Mouse (Mus musculus): ENCODE data around the gene Wdfy3. TPM values are rescaled to one million over a fixed set of nuclear protein-coding genes. Genes with fewer than 3 reads are reported as not detected.

Gene Wdfy3
- polyA plus RNA-seq, 1 experiment = 13.7 TPM

- Histone ChIP-seq H3K4me3 (replicated peaks; ENCODE audit: control insufficient read depth, low read depth, low read length) (no peak overlapping the region), H3K4me1 (ENCODE audit: control insufficient read depth, insufficient read depth, low read length) (no peaks in the 10 kb centered on the region; the same call in 1 of the 2 replicates), H3K27ac (ENCODE audit: control insufficient read depth, insufficient read depth, low read depth, low read length, poor library complexity) (no peak overlapping the region)
- 73% methylated on average over 13 of the region's 13 CpGs for WGBS
- TF ChIP-seq POLR2A (IDR thresholded peaks at IDR 0.05; ENCODE audit: borderline replicate concordance, control insufficient read depth, low read depth, low read length) = no peak
- peak; percentile 42; the same call in 1 of the 2 replicates for TF ChIP-seq CTCF (IDR thresholded peaks at IDR 0.05; ENCODE audit: control insufficient read depth, insufficient read depth, low read length)
Measured at GRCm38 (mm10) chr5:101893820-101894515, 175.8 kb downstream of the Wdfy3 start.

GRCm38 (mm10) chr5:101891694-101892416 lies 177.9 kb downstream of the Wdfy3 start:
- Histone ChIP-seq H3K4me3 (replicated peaks; ENCODE audit: control insufficient read depth, low read depth, low read length) (no peak overlapping the region), H3K27ac (ENCODE audit: control insufficient read depth, insufficient read depth, low read depth, low read length, poor library complexity) (no peak overlapping the region), H3K4me1 (ENCODE audit: control insufficient read depth, insufficient read depth, low read length) (no peaks in the 10 kb centered on the region; the same call in 1 of the 2 replicates)
- WGBS = 88% methylated on average over 6 of the region's 6 CpGs
- TF ChIP-seq POLR2A (IDR thresholded peaks at IDR 0.05; ENCODE audit: borderline replicate concordance, control insufficient read depth, low read depth, low read length) (no peak), CTCF (IDR thresholded peaks at IDR 0.05; ENCODE audit: control insufficient read depth, insufficient read depth, low read length) (no peak)

- Histone ChIP-seq H3K4me1 (ENCODE audit: control insufficient read depth, insufficient read depth, low read length) (no peaks in the 10 kb centered on the region), H3K27ac (ENCODE audit: control insufficient read depth, insufficient read depth, low read depth, low read length, poor library complexity) (no peak overlapping the region), H3K4me3 (replicated peaks; ENCODE audit: control insufficient read depth, low read depth, low read length) (no peak overlapping the region)
- 93% methylated on average over 19 of the region's 19 CpGs for WGBS
- TF ChIP-seq CTCF (IDR thresholded peaks at IDR 0.05; ENCODE audit: control insufficient read depth, insufficient read depth, low read length) = no peak
- no peak for TF ChIP-seq POLR2A (IDR thresholded peaks at IDR 0.05; ENCODE audit: borderline replicate concordance, control insufficient read depth, low read depth, low read length)
Measured at GRCm38 (mm10) chr5:101887989-101888388, 181.7 kb downstream of the Wdfy3 start.

- TF ChIP-seq CTCF (IDR thresholded peaks at IDR 0.05; ENCODE audit: control insufficient read depth, insufficient read depth, low read length) (no peak), POLR2A (IDR thresholded peaks at IDR 0.05; ENCODE audit: borderline replicate concordance, control insufficient read depth, low read depth, low read length) (no peak)
- Histone ChIP-seq H3K27ac (ENCODE audit: control insufficient read depth, insufficient read depth, low read depth, low read length, poor library complexity) (no peak overlapping the region), H3K4me3 (replicated peaks; ENCODE audit: control insufficient read depth, low read depth, low read length) (no peak overlapping the region), H3K4me1 (ENCODE audit: control insufficient read depth, insufficient read depth, low read length) (no peaks in the 10 kb centered on the region)
- WGBS = 95% methylated on average over 12 of the region's 12 CpGs
Measured at GRCm38 (mm10) chr5:101885039-101885438, 184.7 kb downstream of the Wdfy3 start.

GRCm38 (mm10) chr5:101882191-101882590 lies 187.5 kb downstream of the Wdfy3 start:
- TF ChIP-seq POLR2A (IDR thresholded peaks at IDR 0.05; ENCODE audit: borderline replicate concordance, control insufficient read depth, low read depth, low read length) (no peak), CTCF (IDR thresholded peaks at IDR 0.05; ENCODE audit: control insufficient read depth, insufficient read depth, low read length) (no peak)
- Histone ChIP-seq H3K4me1 (ENCODE audit: control insufficient read depth, insufficient read depth, low read length) (no peaks in the 10 kb centered on the region), H3K4me3 (replicated peaks; ENCODE audit: control insufficient read depth, low read depth, low read length) (no peak overlapping the region), H3K27ac (ENCODE audit: control insufficient read depth, insufficient read depth, low read depth, low read length, poor library complexity) (no peak overlapping the region)
- WGBS = 92% methylated on average over 15 of the region's 15 CpGs

GRCm38 (mm10) chr5:101879914-101880313 lies 189.8 kb downstream of the Wdfy3 start:
- no peak for TF ChIP-seq POLR2A (IDR thresholded peaks at IDR 0.05; ENCODE audit: borderline replicate concordance, control insufficient read depth, low read depth, low read length)
- no peak for TF ChIP-seq CTCF (IDR thresholded peaks at IDR 0.05; ENCODE audit: control insufficient read depth, insufficient read depth, low read length)
- Histone ChIP-seq H3K4me3 (replicated peaks; ENCODE audit: control insufficient read depth, low read depth, low read length) (no peak overlapping the region), H3K4me1 (ENCODE audit: control insufficient read depth, insufficient read depth, low read length) (no peaks in the 10 kb centered on the region), H3K27ac (ENCODE audit: control insufficient read depth, insufficient read depth, low read depth, low read length, poor library complexity) (no peak overlapping the region)
- 87% methylated on average over 4 of the region's 4 CpGs for WGBS

- Histone ChIP-seq H3K4me3 (replicated peaks; ENCODE audit: control insufficient read depth, low read depth, low read length) (no peak overlapping the region), H3K27ac (ENCODE audit: control insufficient read depth, insufficient read depth, low read depth, low read length, poor library complexity) (no peak overlapping the region), H3K4me1 (ENCODE audit: control insufficient read depth, insufficient read depth, low read length) (no peaks in the 10 kb centered on the region)
- 86% methylated on average over 9 of the region's 9 CpGs for WGBS
- no peak for TF ChIP-seq POLR2A (IDR thresholded peaks at IDR 0.05; ENCODE audit: borderline replicate concordance, control insufficient read depth, low read depth, low read length)
- TF ChIP-seq CTCF (IDR thresholded peaks at IDR 0.05; ENCODE audit: control insufficient read depth, insufficient read depth, low read length) = no peak
Measured at GRCm38 (mm10) chr5:101878403-101878802, 191.3 kb downstream of the Wdfy3 start.

GRCm38 (mm10) chr5:101876185-101876584 lies 193.5 kb downstream of the Wdfy3 start:
- 83% methylated on average over 4 of the region's 4 CpGs for WGBS
- TF ChIP-seq CTCF (IDR thresholded peaks at IDR 0.05; ENCODE audit: control insufficient read depth, insufficient read depth, low read length) (no peak), POLR2A (IDR thresholded peaks at IDR 0.05; ENCODE audit: borderline replicate concordance, control insufficient read depth, low read depth, low read length) (no peak)
- H3K4me1 ChIP-seq (ENCODE audit: control insufficient read depth, insufficient read depth, low read length) = no peaks in the 10 kb centered on the region

More at GRCm38 (mm10) chr5:101876185-101876584, 193.5 kb downstream of the Wdfy3 start:
- H3K27ac ChIP-seq (ENCODE audit: control insufficient read depth, insufficient read depth, low read depth, low read length, poor library complexity) = no peak overlapping the region
- H3K4me3 ChIP-seq (replicated peaks; ENCODE audit: control insufficient read depth, low read depth, low read length) = no peak overlapping the region

Measured in bone marrow, adult 2 months (tissue).